Mouse (Mus musculus) lung, embryonic 14.5 days (tissue): ENCODE results near the gene Scrn3. TPM values are rescaled to one million over a fixed set of nuclear protein-coding genes. Genes with fewer than 3 reads are reported as not detected.

Source experiments
- ATAC-seq: fragments of 200-750 bp; cut with Nextera tagmentation; 2 replicates; pipeline ENCODE4 v1.8.0; 2017; ENCODE audit warnings: mild to moderate bottlenecking, moderate TSS enrichment, moderate library complexity; ENCODE audit not compliant: insufficient read depth
- DNase-seq: peaks from one replicate; pipeline ENCODE4 v3.0.0-alpha.2; 2015
- H3K27ac ChIP-seq: fragments of 300-500 bp; sonication (generic); 2 replicates; pipeline ENCODE4 v1.5.1; 2014; ENCODE audit warnings: low read depth, mild to moderate bottlenecking, moderate library complexity
- H3K27me3 ChIP-seq: fragments of 300-500 bp; sonication (generic); 2 replicates; pipeline ENCODE4 v1.6.1; 2014; ENCODE audit warnings: low read length, control low read depth; ENCODE audit not compliant: insufficient read depth
- H3K36me3 ChIP-seq: fragments of 300-500 bp; sonication (generic); 2 replicates; pipeline ENCODE4 v1.6.1; 2014; ENCODE audit warnings: control low read depth; ENCODE audit not compliant: insufficient read depth
- H3K4me1 ChIP-seq: fragments of 300-500 bp; sonication (generic); 2 replicates; pipeline ENCODE4 v1.6.1; 2014; ENCODE audit warnings: antibody characterized with exemption, control low read depth; ENCODE audit not compliant: insufficient read depth
- H3K4me2 ChIP-seq: fragments of 300-500 bp; sonication (generic); 2 replicates; pipeline ENCODE4 v1.6.1; 2014; ENCODE audit warnings: mild to moderate bottlenecking
- H3K4me3 ChIP-seq: fragments of 300-500 bp; sonication (generic); 2 replicates; pipeline ENCODE4 v1.5.1; 2014; ENCODE audit warnings: low read depth, low read length
- H3K9ac ChIP-seq: fragments of 300-500 bp; sonication (generic); 2 replicates; pipeline ENCODE4 v1.6.1; 2014
- H3K9me3 ChIP-seq: fragments of 300-500 bp; sonication (generic); 2 replicates; pipeline ENCODE4 v1.6.1; 2016; ENCODE audit warnings: low read depth, low read length, control low read depth
- CTCF ChIP-seq: IDR thresholded peaks from 2 replicates; pipeline ENCODE4 v1.5.1; 2016; ENCODE audit warnings: antibody characterized with exemption, low read depth
- WGBS: fragments of 180-500 bp; shearing (Covaris S2); extraction: QIAGEN DNeasy Blood & Tissue Kit; methylation state at CpG from one replicate; pipeline ENCODE4 v1.1.7; 2014; 5-methylcytosine and 5-hydroxymethylcytosine counted together
- polyA plus RNA-seq: library from polyadenylated mRNA; unstranded; fragments of >200 nt; fragmentation: Nextera tagmentation; extraction: Ambion mirVana; gene quantifications from 2 replicates; pipeline ENCODE4 v1.2.1, GENCODE M21; 2014

Scrn3 gene
- polyA plus RNA-seq, 1 experiment from 2014 or later, result 15.0 TPM

- ATAC-seq (no peak), DNase-seq (peak; percentile 24)
- WGBS, result 2% methylated on average over 33 of the region's 33 CpGs
- Histone ChIP-seq H3K9me3 (no peaks in the 10 kb centered on the region), H3K4me2 (peak overlapping the region; percentile 3; the same call in 1 of the 2 replicates), H3K36me3 (peaks cover 4% of the 10 kb centered on the region; the same call in 1 of the 2 replicates), H3K27me3 (peaks cover 65% of the 10 kb centered on the region), H3K9ac (no peak overlapping the region), H3K4me3 (peak overlapping the region; percentile 9; the same call in 1 of the 2 replicates), H3K4me1 (no peaks in the 10 kb centered on the region), H3K27ac (no peak overlapping the region)
- no peak for TF ChIP-seq CTCF
Measured at GRCm38 (mm10) chr2:73280356-73281047, 31.9 kb upstream of the Scrn3 start.

- peaks cover 59% of the 10 kb centered on the region for H3K27me3 ChIP-seq
- DNase-seq (peak; percentile 13), ATAC-seq (no peak)
- H3K9me3 ChIP-seq, result no peaks in the 10 kb centered on the region
- peak overlapping the region; percentile 3; the same call in 1 of the 2 replicates for H3K4me2 ChIP-seq
- no peak overlapping the region for H3K27ac ChIP-seq
- peak overlapping the region; percentile 9; the same call in 1 of the 2 replicates for H3K4me3 ChIP-seq
- H3K4me1 ChIP-seq, result no peaks in the 10 kb centered on the region
- peaks cover 4% of the 10 kb centered on the region; the same call in 1 of the 2 replicates for H3K36me3 ChIP-seq
- H3K9ac ChIP-seq, result no peak overlapping the region
- no peak for TF ChIP-seq CTCF
- 14% methylated on average over 22 of the region's 22 CpGs for WGBS
Measured at GRCm38 (mm10) chr2:73281048-73281661, 31.2 kb upstream of the Scrn3 start.

- Histone ChIP-seq H3K4me1 (no peaks in the 10 kb centered on the region), H3K36me3 (peaks cover 10% of the 10 kb centered on the region; the same call in 1 of the 2 replicates), H3K9me3 (no peaks in the 10 kb centered on the region), H3K4me3 (no peak overlapping the region), H3K9ac (no peak overlapping the region), H3K4me2 (no peak overlapping the region), H3K27ac (no peak overlapping the region), H3K27me3 (peaks cover 54% of the 10 kb centered on the region)
- peak; percentile 64 for TF ChIP-seq CTCF
- 12% methylated on average over 7 of the region's 7 CpGs for WGBS
- peak; percentile 61 for DNase-seq
- ATAC-seq, result no peak
Measured at GRCm38 (mm10) chr2:73281707-73282106, 30.7 kb upstream of the Scrn3 start.

GRCm38 (mm10) chr2:73285630-73286029 is 26.8 kb upstream of the Scrn3 start:
- DNase-seq (peak; percentile 83), ATAC-seq (no peak)
- H3K4me1 ChIP-seq, result no peaks in the 10 kb centered on the region
- 12% methylated on average over 2 of the region's 2 CpGs for WGBS
- no peaks in the 10 kb centered on the region for H3K9me3 ChIP-seq
- peaks cover 20% of the 10 kb centered on the region for H3K36me3 ChIP-seq
- TF ChIP-seq CTCF, result peak; percentile 63
- H3K4me2 ChIP-seq, result no peak overlapping the region
- H3K9ac ChIP-seq, result no peak overlapping the region
- peaks cover 16% of the 10 kb centered on the region for H3K27me3 ChIP-seq
- H3K27ac ChIP-seq, result no peak overlapping the region
- H3K4me3 ChIP-seq, result no peak overlapping the region

- no peak overlapping the region for H3K4me3 ChIP-seq
- no peaks in the 10 kb centered on the region for H3K27me3 ChIP-seq
- ATAC-seq (no peak), DNase-seq (no peak)
- TF ChIP-seq CTCF, result no peak
- H3K36me3 ChIP-seq, result peaks cover 35% of the 10 kb centered on the region
- no peak overlapping the region for H3K4me2 ChIP-seq
- H3K27ac ChIP-seq, result no peak overlapping the region
- WGBS, result 74% methylated on average over 4 of the region's 4 CpGs
- H3K9ac ChIP-seq, result no peak overlapping the region
- no peaks in the 10 kb centered on the region for H3K4me1 ChIP-seq
- no peaks in the 10 kb centered on the region for H3K9me3 ChIP-seq
Measured at GRCm38 (mm10) chr2:73291130-73291529, 21.3 kb upstream of the Scrn3 start.

GRCm38 (mm10) chr2:73295023-73295422 is 17.4 kb upstream of the Scrn3 start:
- Histone ChIP-seq H3K27me3 (no peaks in the 10 kb centered on the region), H3K9ac (no peak overlapping the region), H3K9me3 (no peaks in the 10 kb centered on the region), H3K4me2 (no peak overlapping the region), H3K4me3 (no peak overlapping the region), H3K27ac (no peak overlapping the region), H3K4me1 (no peaks in the 10 kb centered on the region), H3K36me3 (peaks cover 31% of the 10 kb centered on the region)
- TF ChIP-seq CTCF, result no peak
- DNase-seq (no peak), ATAC-seq (no peak)
- WGBS, result 78% methylated on average over 7 of the region's 7 CpGs

GRCm38 (mm10) chr2:73298154-73298553 is 14.2 kb upstream of the Scrn3 start:
- 89% methylated on average over 7 of the region's 7 CpGs for WGBS
- H3K9ac ChIP-seq, result no peak overlapping the region
- H3K36me3 ChIP-seq, result peaks cover 37% of the 10 kb centered on the region
- no peak overlapping the region for H3K4me2 ChIP-seq
- H3K9me3 ChIP-seq, result no peaks in the 10 kb centered on the region
- no peaks in the 10 kb centered on the region for H3K4me1 ChIP-seq
- ATAC-seq, result no peak
- H3K27ac ChIP-seq, result no peak overlapping the region
- TF ChIP-seq CTCF, result no peak
- no peak for DNase-seq
- no peak overlapping the region for H3K4me3 ChIP-seq
- H3K27me3 ChIP-seq, result no peaks in the 10 kb centered on the region
